Mouse (Mus musculus): ENCODE measurements around the gene Mns1.
"Not testable (repeated sequence)": the region's sequence is repeated elsewhere in the genome, so short reads cannot be mapped to it uniquely, and the experiment has no call there.

Gene Mns1

GRCm38 (mm10) chr9:72425300-72425850 is 12.4 kb upstream of the Mns1 start:
- no peak for DNase-seq (ENCODE audit: inconsistent age in 2 of 2, low spot score in 1 of 2)

GRCm38 (mm10) chr9:72427861-72428260 is 9.9 kb upstream of the Mns1 start:
- DNase-seq (ENCODE audit: inconsistent age in 2 of 2, low spot score in 1 of 2): peak in 1 of 2 experiments; percentile 30

- DNase-seq (ENCODE audit: inconsistent age in 2 of 2, low spot score in 1 of 2): no peak
These were observed 2.9 kb upstream of the Mns1 start for GRCm38 (mm10) chr9:72434876-72435275.

- no peak for DNase-seq (ENCODE audit: inconsistent age in 2 of 2, low spot score in 1 of 2)
These were observed 938 bp downstream of the Mns1 start for GRCm38 (mm10) chr9:72438749-72439148.

GRCm38 (mm10) chr9:72440358-72440757 is 2.5 kb downstream of the Mns1 start:
- DNase-seq (ENCODE audit: inconsistent age in 2 of 2, low spot score in 1 of 2): no peak

- peak in 1 of 2 experiments; percentile 40 for DNase-seq (ENCODE audit: inconsistent age in 2 of 2, low spot score in 1 of 2)
These were observed 3.4 kb downstream of the Mns1 start for GRCm38 (mm10) chr9:72440948-72441926.

- no peak for DNase-seq (ENCODE audit: inconsistent age in 2 of 2, low spot score in 1 of 2)
These were observed 4.3 kb downstream of the Mns1 start for GRCm38 (mm10) chr9:72441927-72442715.

GRCm38 (mm10) chr9:72448026-72448425 is 10.2 kb downstream of the Mns1 start:
- DNase-seq (ENCODE audit: inconsistent age in 2 of 2, low spot score in 1 of 2): peak; percentile 37 to 81

- peak; percentile 36 to 78 for DNase-seq (ENCODE audit: inconsistent age in 2 of 2, low spot score in 1 of 2)
These were observed 11.6 kb downstream of the Mns1 start for GRCm38 (mm10) chr9:72449367-72449766.

GRCm38 (mm10) chr9:72449841-72450240 is 12.0 kb downstream of the Mns1 start:
- DNase-seq (ENCODE audit: inconsistent age in 2 of 2, low spot score in 1 of 2): no peak

GRCm38 (mm10) chr9:72450363-72450762 is 12.6 kb downstream of the Mns1 start:
- DNase-seq (ENCODE audit: inconsistent age in 2 of 2, low spot score in 1 of 2): no peak

GRCm38 (mm10) chr9:72451111-72451510 is 13.3 kb downstream of the Mns1 start:
- no peak for DNase-seq (ENCODE audit: inconsistent age in 2 of 2, low spot score in 1 of 2)

- not testable (repeated sequence) for DNase-seq (ENCODE audit: inconsistent age in 2 of 2, low spot score in 1 of 2)
These were observed 16.5 kb downstream of the Mns1 start for GRCm38 (mm10) chr9:72454281-72454680.

GRCm38 (mm10) chr9:72456374-72456773 is 18.6 kb downstream of the Mns1 start:
- DNase-seq (ENCODE audit: inconsistent age in 2 of 2, low spot score in 1 of 2): no peak

- DNase-seq (ENCODE audit: inconsistent age in 2 of 2, low spot score in 1 of 2): peak; percentile 66 to 85
These were observed 20.4 kb downstream of the Mns1 start for GRCm38 (mm10) chr9:72458233-72458632.

GRCm38 (mm10) chr9:72459703-72460102 is 21.9 kb downstream of the Mns1 start:
- DNase-seq (ENCODE audit: inconsistent age in 2 of 2, low spot score in 1 of 2): no peak

GRCm38 (mm10) chr9:72460767-72461166 is 23.0 kb downstream of the Mns1 start:
- no peak for DNase-seq (ENCODE audit: inconsistent age in 2 of 2, low spot score in 1 of 2)

- DNase-seq (ENCODE audit: inconsistent age in 2 of 2, low spot score in 1 of 2): no peak
These were observed 24.6 kb downstream of the Mns1 start for GRCm38 (mm10) chr9:72462427-72462826.

- no peak for DNase-seq (ENCODE audit: inconsistent age in 2 of 2, low spot score in 1 of 2)
These were observed 27.0 kb downstream of the Mns1 start for GRCm38 (mm10) chr9:72464806-72465205.

GRCm38 (mm10) chr9:72465754-72466181 is 28.0 kb downstream of the Mns1 start:
- no peak for DNase-seq (ENCODE audit: inconsistent age in 2 of 2, low spot score in 1 of 2)

Data from adrenal gland, adult (tissue).